Mouse (Mus musculus) CD4-positive, CD25-positive, alpha-beta regulatory T cell, adult 4 months (primary cell): Measurements from ENCODE around the gene Lrrn2. TPM values are rescaled to one million over a fixed set of nuclear protein-coding genes. Genes with fewer than 3 reads are reported as not detected.

Source experiments
- ATAC-seq: one replicate; pipeline ENCODE4 v1.8.0; 2017
- polyA plus RNA-seq, 2 experiments: library from polyadenylated mRNA; unstranded; fragments of 100-300 nt; shearing (Covaris generic); gene quantifications; one replicate each; pipeline ENCODE4 v1.2.1; 2017

The Lrrn2 gene
- polyA plus RNA-seq, 2 experiments from 2014 or later: not detected

DNA sequence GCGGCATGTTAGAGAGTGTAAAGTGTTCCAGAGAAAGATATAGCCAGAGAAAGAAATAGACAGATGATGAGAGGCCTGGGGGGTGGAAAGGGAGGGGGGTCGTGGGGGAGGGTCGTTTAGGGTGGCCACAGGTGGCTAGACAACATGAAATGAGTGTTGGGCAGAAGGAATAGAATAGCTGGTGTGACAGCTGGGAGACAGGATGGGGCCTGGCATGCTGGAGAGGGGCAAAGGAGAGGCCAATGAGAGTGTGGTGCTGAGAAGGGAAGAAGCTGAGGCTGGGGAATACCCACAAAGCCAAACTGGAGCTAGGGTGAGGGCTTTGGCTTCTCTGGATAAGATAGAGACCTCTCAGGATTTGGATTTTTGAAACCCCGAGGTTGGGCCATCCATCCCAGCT, 6.6 kb downstream of the Lrrn2 start:
- ATAC-seq: no peak

DNA sequence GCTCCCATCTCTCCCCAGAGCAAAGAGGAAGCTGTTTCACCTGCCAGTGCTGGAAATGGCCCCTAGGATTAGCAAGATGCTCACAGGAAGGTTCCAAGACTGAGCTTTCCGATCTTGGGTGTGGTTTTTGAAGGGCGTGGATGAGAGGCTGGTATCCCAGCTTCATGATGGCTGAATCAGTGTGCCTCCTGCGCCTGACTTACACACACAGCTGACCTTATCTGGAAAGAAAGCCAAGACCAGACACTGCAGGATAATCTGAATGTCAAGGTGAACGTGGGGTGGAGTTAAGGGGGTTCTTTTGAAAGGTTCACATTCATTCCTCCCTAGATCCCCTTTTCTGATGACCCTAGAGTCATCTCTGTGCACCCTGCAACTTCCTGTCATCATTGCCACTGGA, 8.7 kb downstream of the Lrrn2 start:
- ATAC-seq: no peak

- ATAC-seq: no peak
These were observed 10.2 kb downstream of the Lrrn2 start for GRCm38 (mm10) chr1:132890161-132890794.

DNA sequence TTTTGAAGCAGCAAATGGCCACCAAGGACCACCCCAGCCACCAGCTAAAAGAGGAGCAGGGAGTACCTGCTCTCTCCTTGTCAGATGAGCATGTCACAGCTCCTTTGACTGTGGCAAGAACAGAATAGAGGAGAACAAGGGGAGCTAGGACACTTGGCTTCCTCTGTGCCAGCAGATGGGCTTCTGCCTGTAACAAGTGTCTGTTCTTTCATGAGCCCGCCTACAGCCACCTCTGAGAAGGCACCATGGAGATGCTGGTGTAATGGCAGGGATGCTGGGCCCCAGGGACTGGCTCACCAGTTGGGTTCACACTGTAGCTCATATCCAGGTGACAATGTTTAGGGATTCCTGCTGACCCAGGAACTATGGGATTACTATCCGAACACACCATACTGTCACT, 12.0 kb downstream of the Lrrn2 start:
- ATAC-seq: no peak

DNA sequence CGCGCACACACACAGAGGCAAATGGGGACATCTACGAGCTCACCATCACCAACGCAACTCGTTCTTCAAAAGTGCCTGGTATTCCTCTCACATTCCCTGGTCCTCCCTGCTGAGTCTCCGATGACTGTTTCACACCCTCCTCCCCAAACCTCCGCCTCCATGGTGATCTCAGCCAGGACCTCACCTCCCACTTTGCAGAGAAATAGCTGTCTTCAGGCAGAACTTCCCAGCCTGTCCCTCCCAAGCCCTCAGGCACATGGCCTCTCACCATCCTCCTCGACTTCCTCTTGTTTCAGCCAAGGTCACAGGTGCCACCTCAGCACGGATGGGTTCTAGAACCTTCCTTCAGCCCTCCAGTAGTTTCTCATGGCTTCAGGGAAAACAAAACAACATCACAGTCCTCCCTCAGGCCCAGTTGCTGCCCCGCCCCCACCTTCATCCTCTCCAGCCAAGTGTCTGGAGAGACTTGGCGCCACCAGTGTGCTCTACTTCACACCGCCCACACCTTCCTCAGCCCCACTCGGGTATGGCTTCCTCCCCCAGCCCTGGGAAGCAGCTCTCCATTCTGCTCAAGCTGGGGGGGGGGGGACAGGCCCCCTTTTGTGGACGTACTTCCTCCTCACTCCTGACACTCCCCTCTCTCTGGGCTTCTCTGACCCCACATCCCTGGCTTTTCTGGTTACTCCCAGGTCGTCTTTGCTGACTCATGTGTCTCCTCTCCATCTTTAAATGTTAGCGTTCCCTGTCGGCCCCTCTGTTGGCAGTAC, 13.4 kb downstream of the Lrrn2 start:
- ATAC-seq: no peak

GRCm38 (mm10) chr1:132899029-132899428, 19.0 kb downstream of the Lrrn2 start:
- no peak for ATAC-seq

DNA sequence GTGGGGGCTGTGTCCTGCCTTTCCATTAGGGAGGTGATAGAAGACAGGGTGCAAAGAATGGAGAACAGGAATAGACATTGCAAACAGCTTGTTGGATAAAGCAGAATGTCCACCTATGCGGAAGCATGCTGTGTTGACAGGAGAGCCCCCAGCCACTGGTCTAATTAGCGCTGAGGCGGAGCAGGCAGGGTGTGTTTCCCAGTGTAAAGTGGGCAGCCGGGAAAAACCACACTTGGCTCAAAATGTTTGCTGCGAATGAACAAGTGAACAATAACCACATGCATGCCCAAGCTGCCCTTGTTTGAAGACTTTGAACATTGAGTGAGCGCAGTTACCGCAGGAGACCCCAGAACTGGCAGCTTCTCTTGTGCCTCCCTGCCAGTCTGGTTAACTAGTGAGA, 19.6 kb downstream of the Lrrn2 start:
- ATAC-seq: no peak

GRCm38 (mm10) chr1:132900945-132901344, 20.9 kb downstream of the Lrrn2 start:
- ATAC-seq: no peak

DNA sequence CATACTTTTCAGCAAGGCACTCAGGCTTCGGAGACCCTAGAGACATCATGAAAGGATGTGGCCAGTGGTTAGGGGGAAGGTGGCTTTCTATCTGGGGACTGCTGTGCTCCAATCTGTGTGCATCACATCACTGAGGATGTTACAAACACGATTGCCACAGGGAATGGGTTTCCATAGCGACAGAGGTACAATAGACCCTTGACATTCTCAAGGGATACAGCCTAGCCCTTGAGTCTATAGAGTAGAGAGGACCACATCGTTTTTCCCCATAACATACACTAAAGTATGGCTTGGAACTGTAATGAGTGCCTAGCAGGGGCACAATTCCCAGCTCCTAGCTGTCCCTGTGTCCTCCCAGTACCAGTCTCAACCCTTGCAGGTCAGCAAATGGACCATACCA, 23.4 kb downstream of the Lrrn2 start:
- no peak for ATAC-seq

GRCm38 (mm10) chr1:132909090-132909489, 29.0 kb downstream of the Lrrn2 start:
- no peak for ATAC-seq

DNA sequence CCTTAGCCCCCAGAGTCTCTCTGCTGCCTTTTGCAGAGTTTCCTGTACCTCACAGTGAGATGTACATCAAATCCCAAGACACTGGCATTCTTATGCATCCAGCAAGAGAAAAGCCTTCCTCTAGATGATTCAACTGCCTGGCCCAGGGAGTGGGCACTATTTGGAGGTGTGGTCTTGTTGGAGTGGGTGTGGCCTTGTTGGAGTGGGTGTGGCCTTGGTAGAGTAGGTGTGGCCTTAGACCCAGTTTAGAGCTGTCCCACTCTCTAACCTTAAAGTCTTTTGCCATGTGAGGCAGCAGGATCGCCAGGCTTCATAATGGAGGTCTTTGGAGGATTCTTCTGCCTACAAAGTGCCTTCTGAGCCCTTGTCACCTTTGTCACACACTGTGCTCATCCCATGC, 29.9 kb downstream of the Lrrn2 start:
- no peak for ATAC-seq

GRCm38 (mm10) chr1:132910414-132911041, 30.5 kb downstream of the Lrrn2 start:
- no peak for ATAC-seq

- no peak for ATAC-seq
These were observed 35.9 kb downstream of the Lrrn2 start for GRCm38 (mm10) chr1:132915849-132916493.

DNA sequence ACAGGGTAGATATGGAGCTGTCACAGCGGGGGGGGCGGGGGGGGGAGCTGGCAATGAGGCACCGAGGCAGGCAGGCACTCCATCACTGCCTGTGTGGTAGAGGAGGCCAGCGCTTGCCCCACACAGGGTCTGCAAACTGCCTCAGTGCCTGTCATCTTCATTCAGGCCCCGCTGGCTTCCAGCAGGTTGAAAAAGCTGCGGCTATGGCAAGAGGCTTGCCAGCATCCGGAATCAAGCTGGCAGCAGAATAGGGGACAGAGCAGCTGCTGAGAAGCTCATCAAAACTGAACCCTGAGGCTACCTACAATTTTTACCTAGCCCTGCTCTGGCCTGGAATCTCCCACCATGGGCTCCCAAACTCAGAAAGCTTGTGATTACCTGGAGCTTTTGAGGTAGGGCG, 37.5 kb downstream of the Lrrn2 start:
- no peak for ATAC-seq

GRCm38 (mm10) chr1:132918117-132918680, 38.1 kb downstream of the Lrrn2 start:
- no peak for ATAC-seq

DNA sequence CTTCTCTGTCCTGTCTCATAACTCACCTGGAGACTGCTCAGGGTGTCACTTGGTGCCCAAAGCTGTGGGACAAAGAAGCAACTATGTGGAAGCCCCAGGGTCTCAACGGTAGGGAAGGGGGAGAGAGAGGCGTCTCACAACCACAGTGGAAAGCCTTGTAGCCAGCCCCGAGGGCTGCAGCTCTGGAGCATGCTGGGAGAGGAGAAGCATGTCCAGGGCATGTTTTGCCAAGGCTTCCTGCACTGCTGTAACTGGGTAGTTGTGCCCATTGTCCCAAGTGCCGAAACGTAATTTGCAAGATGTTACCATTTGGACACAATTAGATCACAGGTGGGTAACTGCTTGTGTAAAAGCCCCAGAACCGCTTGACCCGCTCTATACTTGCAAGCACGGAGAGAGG, 39.2 kb downstream of the Lrrn2 start:
- no peak for ATAC-seq

- no peak for ATAC-seq
These were observed 41.0 kb downstream of the Lrrn2 start for GRCm38 (mm10) chr1:132921071-132921470.

GRCm38 (mm10) chr1:132922257-132922656, 42.2 kb downstream of the Lrrn2 start:
- no peak for ATAC-seq

DNA sequence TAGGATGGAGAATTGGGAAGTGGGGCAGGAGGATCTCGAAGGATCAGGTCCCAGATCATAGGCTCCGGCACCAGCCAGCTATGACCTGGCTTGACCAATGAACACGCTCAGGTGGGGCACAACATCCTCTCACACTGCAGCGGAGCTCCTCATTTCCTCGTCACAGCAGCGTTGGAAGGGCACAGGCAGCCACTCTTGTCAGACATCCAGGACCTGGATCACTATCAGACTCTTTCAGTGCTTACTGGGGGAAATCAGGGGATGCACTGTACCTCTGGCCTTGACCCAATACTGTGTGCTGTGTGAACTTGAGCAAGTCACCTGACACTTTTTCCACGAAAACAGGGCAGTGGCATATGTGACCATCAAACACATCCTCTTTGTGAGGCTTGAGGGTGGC, 45.2 kb downstream of the Lrrn2 start:
- ATAC-seq: no peak

DNA sequence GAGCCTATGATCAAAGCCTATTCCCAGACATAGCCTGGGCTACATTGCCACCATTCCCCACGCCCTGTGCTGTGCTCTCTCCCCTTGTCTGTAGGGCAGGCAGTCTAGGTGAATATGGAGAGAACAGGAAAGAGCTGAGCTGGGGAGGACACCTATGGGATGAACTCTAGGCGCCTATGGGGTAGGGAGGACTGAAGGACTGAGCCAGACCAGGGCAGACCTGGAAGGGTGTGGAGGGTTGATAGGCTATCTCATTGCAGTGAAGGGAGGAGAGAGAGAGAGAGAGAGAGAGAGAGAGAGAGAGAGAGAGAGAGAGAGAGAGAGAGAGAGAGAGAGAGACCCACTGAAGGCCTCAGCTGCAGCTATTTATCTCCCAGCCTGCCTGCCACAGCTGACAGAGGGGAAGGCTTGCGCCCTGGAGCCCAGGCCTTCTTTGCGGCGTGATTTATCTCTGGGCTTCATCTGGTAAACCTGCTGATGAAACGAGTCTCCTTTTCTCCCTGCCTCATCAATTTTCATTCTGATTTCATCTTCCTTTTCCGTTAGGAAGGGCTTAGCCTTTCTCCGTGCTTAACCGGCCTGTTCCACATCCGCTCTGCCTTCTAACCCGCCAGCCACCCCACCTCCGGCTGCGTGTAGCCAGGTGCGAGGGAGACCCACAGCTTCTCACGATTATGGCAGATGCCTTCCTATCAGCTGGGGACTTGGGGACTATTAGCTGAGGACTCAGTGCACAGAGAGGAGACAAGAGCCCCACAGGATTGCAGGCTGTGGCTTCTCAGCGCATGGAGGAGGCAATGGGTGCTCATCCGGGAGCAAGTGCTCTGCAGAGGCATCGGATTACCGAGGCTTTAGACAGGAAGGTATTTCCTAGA, 48.2 kb downstream of the Lrrn2 start:
- ATAC-seq: no peak

- ATAC-seq: no peak
These were observed 48.8 kb downstream of the Lrrn2 start for GRCm38 (mm10) chr1:132928907-132929250.

GRCm38 (mm10) chr1:132930291-132930690, 50.2 kb downstream of the Lrrn2 start:
- ATAC-seq: no peak
